Mouse (Mus musculus): ENCODE measurements around the gene Nkiras1. TPM values are rescaled to one million over a fixed set of nuclear protein-coding genes. Genes with fewer than 3 reads are reported as not detected.
A peak's percentile ranks its signal among the peaks of the same experiment; 100 is the strongest.
"Not testable (repeated sequence)": the region's sequence is repeated elsewhere in the genome, so short reads cannot be mapped to it uniquely, and the experiment has no call there.

The Nkiras1 gene
- total RNA-seq (2014; rRNA removed; ENCODE audit: low replicate concordance) (3.4 and 22.0 TPM in 2 replicates), polyA plus RNA-seq (2015; fragmentation: Nextera tagmentation; extraction: Ambion mirVana) (36.9 and 37.2 TPM in 2 replicates)

DNA sequence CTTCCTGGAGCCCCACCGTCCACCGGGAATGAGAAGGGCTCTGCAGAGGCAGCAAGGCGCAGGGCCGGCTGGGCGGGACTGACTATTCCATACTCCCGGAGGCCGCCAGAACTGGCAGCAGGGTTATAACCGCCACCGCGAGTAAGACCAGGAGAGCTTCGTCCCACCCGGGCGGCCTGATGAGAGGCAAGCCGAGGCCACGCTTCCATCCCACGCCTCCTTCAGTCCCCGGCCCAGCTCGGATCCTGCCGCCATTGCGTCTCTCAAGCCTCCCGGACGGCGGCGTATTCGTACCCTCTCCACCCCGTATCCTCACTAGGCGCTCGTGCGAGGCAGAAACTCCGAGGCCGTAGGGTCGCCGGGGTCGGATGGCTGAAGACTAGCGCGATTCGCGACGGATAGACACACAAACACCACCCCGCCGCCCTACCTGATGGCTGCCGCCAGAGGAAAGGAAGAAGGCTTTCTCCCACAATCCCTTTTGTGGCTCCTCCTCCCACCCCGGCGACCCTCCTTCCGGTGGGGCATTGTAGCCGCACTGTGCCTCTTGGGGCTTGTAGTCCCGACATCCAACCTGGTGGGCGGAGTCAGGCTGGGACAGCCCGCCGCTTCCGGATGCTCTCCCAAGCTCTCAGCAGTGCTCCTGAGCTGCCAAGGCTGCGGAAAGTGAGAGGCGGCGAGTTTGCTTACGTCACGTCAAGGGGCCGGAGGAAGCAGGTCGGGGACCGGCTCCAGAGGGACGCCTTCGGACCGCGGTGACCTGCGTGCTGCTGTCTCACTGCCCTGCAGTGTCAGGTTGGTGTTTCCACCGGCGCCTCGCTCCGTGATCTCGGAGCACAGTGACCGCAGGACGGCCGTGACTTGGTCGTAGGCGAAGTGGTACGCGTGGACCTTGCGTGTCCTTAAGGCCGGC is at the start of gene Nkiras1, which contains the start of gene Rpl15:
Gene Nkiras1, plus strand, starts transcription at position 608 of the 913 bp plus-strand sequence.
Gene Rpl15, minus strand, starts transcription at position 863 of the 913 bp plus-strand sequence.
- H3K27ac ChIP-seq (ENCODE audit: low read depth), result peak within 1 kb of the TSS; percentile 86
- H3K4me1 ChIP-seq (ENCODE audit: control insufficient read depth, insufficient read depth), result peaks cover 11% of the 10 kb centered on the region; the same call in 1 of the 2 replicates
- peak within 1 kb of the TSS; percentile 81 for H3K4me2 ChIP-seq (ENCODE audit: low read depth, low read length)
- H3K4me3 ChIP-seq (ENCODE audit: low read depth, low read length), result peak within 1 kb of the TSS; percentile 76
- ATAC-seq (ENCODE audit: insufficient read depth, low read depth) (peak; percentile 100), DNase-seq (ENCODE audit: low spot score) (peak; percentile 99)
- WGBS, result under 1% methylated on average over 78 of the region's 78 CpGs
- TF ChIP-seq CTCF (IDR thresholded peaks at IDR 0.05; ENCODE audit: low read depth), result no peak; the same call in 1 of the 2 replicates
- TF ChIP-seq EP300 (IDR thresholded peaks at IDR 0.05; ENCODE audit: low read depth), result no peak
- H3K9ac ChIP-seq (replicated peaks; ENCODE audit: low read depth, low read length), result peak within 1 kb of the TSS; percentile 78
- peaks cover 17% of the 10 kb centered on the region for H3K36me3 ChIP-seq (replicated peaks; ENCODE audit: control insufficient read depth, insufficient read depth, low read length)
- no peaks in the 10 kb centered on the region for H3K9me3 ChIP-seq (replicated peaks; ENCODE audit: control insufficient read depth, low read length)
- H3K27me3 ChIP-seq (ENCODE audit: control insufficient read depth, insufficient read depth, low read length), result no peaks in the 10 kb centered on the region

DNA sequence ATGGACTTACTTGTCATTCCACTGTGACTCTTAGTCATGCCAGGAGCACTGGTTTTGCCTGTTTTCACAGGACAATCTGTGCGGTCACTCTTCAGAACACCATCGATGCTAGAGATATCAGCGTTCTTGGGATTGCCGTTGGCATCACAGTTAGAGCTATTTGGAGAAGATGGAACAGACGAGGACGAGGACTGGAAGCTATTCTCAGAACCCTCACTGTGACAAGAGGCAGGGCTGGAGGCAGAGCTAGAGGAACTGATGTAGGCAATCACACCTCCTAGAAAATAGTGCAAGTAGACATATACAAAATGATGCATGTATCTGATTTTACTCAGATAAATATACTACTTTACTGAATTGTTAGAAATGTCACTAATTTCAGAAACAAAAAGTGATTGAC is 49.0 kb upstream of the Nkiras1 start:
- 0 out of 2 replicates have a peak, but pooled peaks cover 9% of the 10 kb centered on the region for H3K4me1 ChIP-seq (ENCODE audit: control insufficient read depth, insufficient read depth)
- no peak overlapping the region for H3K9ac ChIP-seq (replicated peaks; ENCODE audit: low read depth, low read length)
- 66% methylated on average over 6 of the region's 6 CpGs for WGBS
- TF ChIP-seq CTCF (IDR thresholded peaks at IDR 0.05; ENCODE audit: low read depth) (no peak), EP300 (IDR thresholded peaks at IDR 0.05; ENCODE audit: low read depth) (no peak)
- DNase-seq (ENCODE audit: low spot score), result no peak
- no peak for ATAC-seq (ENCODE audit: insufficient read depth, low read depth)
- no peaks in the 10 kb centered on the region for H3K36me3 ChIP-seq (replicated peaks; ENCODE audit: control insufficient read depth, insufficient read depth, low read length)
- no peak overlapping the region for H3K4me3 ChIP-seq (ENCODE audit: low read depth, low read length)
- no peaks in the 10 kb centered on the region for H3K27me3 ChIP-seq (ENCODE audit: control insufficient read depth, insufficient read depth, low read length)
- H3K4me2 ChIP-seq (ENCODE audit: low read depth, low read length), result no peak overlapping the region
- no peak overlapping the region for H3K27ac ChIP-seq (ENCODE audit: low read depth)
- no peaks in the 10 kb centered on the region for H3K9me3 ChIP-seq (replicated peaks; ENCODE audit: control insufficient read depth, low read length)

DNA sequence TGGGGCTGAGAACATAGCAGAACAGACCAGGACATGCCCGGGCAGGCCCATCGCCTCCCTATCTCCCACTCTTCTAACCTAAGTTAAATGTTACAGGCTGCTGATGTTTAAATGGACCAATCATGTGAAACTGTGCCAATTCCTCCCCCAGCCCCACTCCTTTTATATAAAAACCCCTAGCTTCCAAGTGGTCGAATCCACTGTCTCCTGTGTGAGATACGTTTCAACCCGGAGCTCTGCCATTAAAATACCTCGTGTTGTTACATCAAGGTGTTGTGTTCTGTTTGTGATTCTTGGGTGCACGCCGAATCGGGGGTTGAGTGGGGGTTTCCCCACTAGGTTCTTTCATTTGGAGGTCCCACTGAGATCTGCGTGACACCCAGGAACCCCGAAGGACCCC is 45.5 kb upstream of the Nkiras1 start:
- WGBS, result 92% methylated on average over 11 of the region's 11 CpGs
- not testable (repeated sequence) for H3K4me1 ChIP-seq (ENCODE audit: control insufficient read depth, insufficient read depth); H3K27ac ChIP-seq (ENCODE audit: low read depth); H3K9ac ChIP-seq (replicated peaks; ENCODE audit: low read depth, low read length); H3K4me3 ChIP-seq (ENCODE audit: low read depth, low read length); DNase-seq (ENCODE audit: low spot score); H3K4me2 ChIP-seq (ENCODE audit: low read depth, low read length); H3K27me3 ChIP-seq (ENCODE audit: control insufficient read depth, insufficient read depth, low read length); H3K9me3 ChIP-seq (replicated peaks; ENCODE audit: control insufficient read depth, low read length); ATAC-seq (ENCODE audit: insufficient read depth, low read depth); H3K36me3 ChIP-seq (replicated peaks; ENCODE audit: control insufficient read depth, insufficient read depth, low read length)

DNA sequence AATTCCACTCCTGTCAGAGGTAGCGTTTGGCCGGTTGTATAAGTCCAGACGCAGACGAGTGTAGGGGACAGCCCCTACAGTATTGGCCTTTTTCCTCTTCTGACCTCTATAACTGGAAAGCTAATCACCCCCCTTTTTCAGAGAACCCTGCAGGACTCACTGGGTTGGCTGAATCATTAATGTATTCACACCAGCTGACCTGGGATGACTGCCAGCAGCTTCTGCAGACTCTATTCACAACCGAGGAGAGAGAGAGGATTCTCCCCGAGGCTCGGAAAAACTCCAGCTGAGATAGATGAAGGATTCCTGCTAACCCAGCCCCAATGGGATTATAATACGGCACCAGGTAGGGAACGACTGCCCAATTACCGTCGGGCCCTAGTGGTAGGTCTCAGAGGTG is 44.8 kb upstream of the Nkiras1 start:
- 49% methylated on average over 11 of the region's 11 CpGs for WGBS
- H3K4me2 ChIP-seq (ENCODE audit: low read depth, low read length), result peak overlapping the region; percentile 30

DNA sequence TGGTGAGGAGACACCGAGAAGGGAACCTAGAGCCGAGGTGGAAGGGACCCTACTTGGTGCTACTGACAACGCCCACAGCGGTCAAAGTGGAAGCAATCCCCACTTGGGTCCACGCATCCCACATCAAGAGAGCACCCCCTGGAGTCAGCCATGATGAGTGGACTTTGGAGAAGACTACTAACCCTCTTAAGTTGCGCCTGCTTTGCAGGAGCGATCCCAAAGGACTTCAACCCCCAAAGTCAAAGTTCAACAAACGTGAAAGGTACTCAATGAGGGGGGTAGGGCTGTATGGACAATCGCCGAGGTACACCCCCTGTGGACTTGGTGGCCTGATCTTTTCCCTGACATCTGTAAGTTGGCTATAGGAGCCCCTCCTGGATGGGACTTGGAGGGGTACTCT is 41.2 kb upstream of the Nkiras1 start:
- not testable (repeated sequence) for DNase-seq (ENCODE audit: low spot score); H3K9me3 ChIP-seq (replicated peaks; ENCODE audit: control insufficient read depth, low read length); H3K4me3 ChIP-seq (ENCODE audit: low read depth, low read length); H3K36me3 ChIP-seq (replicated peaks; ENCODE audit: control insufficient read depth, insufficient read depth, low read length); H3K27me3 ChIP-seq (ENCODE audit: control insufficient read depth, insufficient read depth, low read length); H3K4me2 ChIP-seq (ENCODE audit: low read depth, low read length); H3K27ac ChIP-seq (ENCODE audit: low read depth); H3K9ac ChIP-seq (replicated peaks; ENCODE audit: low read depth, low read length); ATAC-seq (ENCODE audit: insufficient read depth, low read depth)
- peaks cover 26% of the 10 kb centered on the region for H3K4me1 ChIP-seq (ENCODE audit: control insufficient read depth, insufficient read depth)
- WGBS, result 94% methylated on average over 10 of the region's 10 CpGs

More for the DNA sequence above, 44.8 kb upstream of the Nkiras1 start:
- H3K9me3 ChIP-seq (replicated peaks; ENCODE audit: control insufficient read depth, low read length); H3K4me3 ChIP-seq (ENCODE audit: low read depth, low read length); H3K27ac ChIP-seq (ENCODE audit: low read depth); H3K36me3 ChIP-seq (replicated peaks; ENCODE audit: control insufficient read depth, insufficient read depth, low read length); DNase-seq (ENCODE audit: low spot score); H3K9ac ChIP-seq (replicated peaks; ENCODE audit: low read depth, low read length); H3K27me3 ChIP-seq (ENCODE audit: control insufficient read depth, insufficient read depth, low read length); ATAC-seq (ENCODE audit: insufficient read depth, low read depth); H3K4me1 ChIP-seq (ENCODE audit: control insufficient read depth, insufficient read depth): not testable (repeated sequence)

DNA sequence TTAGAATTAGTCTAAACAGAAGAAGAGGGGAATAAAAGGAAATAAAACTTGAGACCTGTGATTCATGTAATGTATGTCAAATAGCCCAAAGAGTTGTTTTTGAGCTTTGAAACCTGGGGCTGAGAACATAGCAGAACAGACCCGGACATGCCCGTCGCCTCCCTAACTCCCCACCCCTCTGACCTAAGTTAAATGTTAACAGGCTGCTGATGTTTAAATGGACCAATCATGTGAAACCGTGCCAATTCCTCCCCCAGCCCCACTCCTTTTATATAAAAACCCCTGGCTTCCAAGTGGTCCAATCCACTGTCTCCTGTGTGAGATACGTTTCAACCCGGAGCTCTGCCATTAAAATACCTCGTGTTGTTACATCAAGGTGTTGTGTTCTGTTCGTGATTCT is 39.1 kb upstream of the Nkiras1 start:
- H3K27me3 ChIP-seq (ENCODE audit: control insufficient read depth, insufficient read depth, low read length); DNase-seq (ENCODE audit: low spot score); ATAC-seq (ENCODE audit: insufficient read depth, low read depth); H3K27ac ChIP-seq (ENCODE audit: low read depth); H3K4me3 ChIP-seq (ENCODE audit: low read depth, low read length); H3K4me2 ChIP-seq (ENCODE audit: low read depth, low read length); H3K9me3 ChIP-seq (replicated peaks; ENCODE audit: control insufficient read depth, low read length); H3K9ac ChIP-seq (replicated peaks; ENCODE audit: low read depth, low read length); H3K36me3 ChIP-seq (replicated peaks; ENCODE audit: control insufficient read depth, insufficient read depth, low read length): not testable (repeated sequence)
- 96% methylated on average over 8 of the region's 8 CpGs for WGBS
- peaks cover 29% of the 10 kb centered on the region for H3K4me1 ChIP-seq (ENCODE audit: control insufficient read depth, insufficient read depth)

Measured in heart, postnatal 0 days (tissue).